Mouse (Mus musculus) ES-E14 (cell line): Measurements from ENCODE around the gene Mrps14.

Experiments
- CHD2 ChIP-seq: IDR thresholded peaks from 2 replicates; pipeline ENCODE4 v1.6.1; 2014; ENCODE audit warnings: mild to moderate bottlenecking, low read depth, low read length, inconsistent platforms
- HCFC1 ChIP-seq: IDR thresholded peaks from 2 replicates; pipeline ENCODE4 v1.6.1; 2012; ENCODE audit warnings: low read length, inconsistent platforms, borderline replicate concordance; ENCODE audit not compliant: insufficient read depth
- MAFK ChIP-seq: IDR thresholded peaks from 2 replicates; pipeline ENCODE4 v1.6.1; 2014; ENCODE audit warnings: mild to moderate bottlenecking, low read depth, low read length, inconsistent platforms; ENCODE audit not compliant: insufficient read depth
- ZC3H11A ChIP-seq: IDR thresholded peaks from 2 replicates; pipeline ENCODE4 v1.6.1; 2012; ENCODE audit warnings: low read depth, mild to moderate bottlenecking, inconsistent platforms, low read length, borderline replicate concordance
- ZNF384 ChIP-seq: IDR thresholded peaks from 2 replicates; pipeline ENCODE4 v1.6.1; 2012; ENCODE audit warnings: low read depth, low read length, inconsistent platforms

DNA sequence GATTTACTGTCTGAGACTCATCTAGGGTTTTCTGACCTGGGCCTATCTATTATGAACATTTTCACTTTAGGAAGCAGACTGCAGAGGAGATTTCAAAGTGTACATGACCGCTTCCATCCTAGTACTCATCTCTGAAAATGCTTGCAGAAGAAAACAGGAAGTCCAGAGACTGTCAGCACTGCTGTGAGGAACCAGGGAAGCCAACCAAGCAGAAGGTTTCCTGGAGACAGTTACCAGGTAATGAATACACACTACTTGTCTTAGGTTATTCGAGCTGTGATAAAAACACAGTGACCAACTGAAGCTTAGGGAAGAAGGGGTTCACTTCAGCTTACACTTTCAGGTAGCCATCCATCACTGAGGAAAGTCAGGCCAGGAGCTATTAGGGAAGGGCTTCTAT lies 50.9 kb downstream of the Mrps14 start:
- TF ChIP-seq MAFK: no peak
- TF ChIP-seq CHD2: no peak
- TF ChIP-seq ZNF384: no peak
- no peak for TF ChIP-seq ZC3H11A
- no peak for TF ChIP-seq HCFC1
